Comparison of ENCODE assay signal across 24 mouse cellular contexts in genomic region chr16:77531596-77531995, GRCm38 (mm10).
A peak's percentile ranks its signal among the peaks of the same experiment; 100 is the strongest.
DNase-seq lines count a peak whose midpoint lies in the region; ATAC-seq and TF ChIP-seq lines count a peak whose summit lies in the region.
"Had no signal": no experiment of that assay in that cellular context is flagged by ENCODE, and none has a peak within 500 bp of the region (broad histone marks: within the 10 kb centered on the region; RNA-seq: fewer than 3 reads in every experiment).

No protein-coding gene starts in this region.

- no peaks in the 10 kb centered on the region; the same call in 1 of the 2 replicates for H3K36me3 ChIP-seq in hindbrain, embryonic 13.5 days
- H3K36me3 ChIP-seq in hindbrain, postnatal 0 days (ENCODE audit: insufficient read depth, low read length), result no peaks in the 10 kb centered on the region
- 0 out of 2 replicates have a peak, but pooled peaks cover 3% of the 10 kb centered on the region for H3K36me3 ChIP-seq in midbrain, embryonic 16.5 days (ENCODE audit: control insufficient read depth, insufficient read depth, low read length)
- H3K36me3 ChIP-seq: G1E; lung, embryonic 15.5 days had no signal

- no peak overlapping the region for H3K4me3 ChIP-seq in hindbrain, embryonic 13.5 days
- H3K4me3 ChIP-seq in hindbrain, postnatal 0 days (ENCODE audit: low read length), result no peak overlapping the region
- H3K4me3 ChIP-seq in midbrain, embryonic 16.5 days (ENCODE audit: low read depth, low read length), result no peak overlapping the region
- H3K4me3 ChIP-seq: erythroblast, embryonic 14.5 days; gastrocnemius, adult 2 months; heart, adult 2 months; heart, embryonic 12.5 days; layer of hippocampus, adult 2 months; left cerebral cortex, adult 2 months; limb, embryonic 13.5 days; lung, embryonic 15.5 days had no signal

- H3K4me2 ChIP-seq in hindbrain, embryonic 13.5 days, result no peak overlapping the region; the same call in 1 of the 2 replicates
- H3K4me2 ChIP-seq in hindbrain, postnatal 0 days (ENCODE audit: low read depth, low read length), result no peak overlapping the region
- no peak overlapping the region for H3K4me2 ChIP-seq in midbrain, embryonic 16.5 days (ENCODE audit: low read length)
- H3K4me2 ChIP-seq: heart, embryonic 12.5 days; limb, embryonic 13.5 days; liver, embryonic 11.5 days; lung, embryonic 15.5 days had no signal

- 42% methylated on average over 10 of the region's 10 CpGs for WGBS in hindbrain, embryonic 13.5 days
- 57% methylated on average over 10 of the region's 10 CpGs for WGBS in hindbrain, postnatal 0 days
- 53% methylated on average over 10 of the region's 10 CpGs for WGBS in midbrain, embryonic 16.5 days

- no peak for ATAC-seq in hindbrain, embryonic 13.5 days (ENCODE audit: low FRiP score)
- ATAC-seq in hindbrain, postnatal 0 days, result no peak
- no peak for ATAC-seq in midbrain, embryonic 16.5 days

- TF ChIP-seq CTCF in hindbrain, postnatal 0 days (IDR thresholded peaks at IDR 0.05; ENCODE audit: low read depth), result no peak
- no peak for TF ChIP-seq CTCF in brain, embryonic 14.5 days (IDR thresholded peaks at IDR 0.05; ENCODE audit: borderline replicate concordance, extremely low read depth, insufficient read depth, insufficient read length)

- no peak overlapping the region for H3K9ac ChIP-seq in hindbrain, embryonic 13.5 days
- H3K9ac ChIP-seq in hindbrain, postnatal 0 days (replicated peaks; ENCODE audit: low read length), result no peak overlapping the region
- no peak overlapping the region for H3K9ac ChIP-seq in midbrain, embryonic 16.5 days (ENCODE audit: low read depth, low read length)
- H3K9ac ChIP-seq: heart, embryonic 12.5 days; limb, embryonic 13.5 days; lung, embryonic 15.5 days had no signal

- TF ChIP-seq POLR2A in brain, embryonic 14.5 days (IDR thresholded peaks at IDR 0.05; ENCODE audit: borderline replicate concordance, extremely low read depth, insufficient read depth, insufficient read length, poor library complexity, severe bottlenecking), result no peak

- peak overlapping the region; percentile 76 for H3K27ac ChIP-seq in hindbrain, embryonic 13.5 days
- no peak overlapping the region for H3K27ac ChIP-seq in hindbrain, postnatal 0 days
- peak overlapping the region; percentile 19; the same call in 1 of the 2 replicates for H3K27ac ChIP-seq in midbrain, embryonic 16.5 days (ENCODE audit: low read length)
- H3K27ac ChIP-seq: gastrocnemius, adult 2 months; heart, adult 2 months; layer of hippocampus, adult 2 months; left cerebral cortex, adult 2 months; limb, embryonic 13.5 days; lung, embryonic 15.5 days had no signal

- peak; percentile 7 for DNase-seq in embryo, embryonic 11 days
- no peak for DNase-seq in embryo, embryonic 10.5 days (ENCODE audit: low spot score)
- DNase-seq in hindbrain, postnatal 0 days (ENCODE audit: low spot score), result no peak
- DNase-seq in brain, embryonic 14.5 days (ENCODE audit: low read depth), result peak; percentile 62
- no peak for DNase-seq in adrenal gland, postnatal 36 days
- no peak for DNase-seq in thymus, postnatal 10 days (ENCODE audit: low spot score in 2 of 2)
- DNase-seq: adrenal gland, adult 8-10 months; cerebellum, adult 11-12 months; cerebellum, adult 9-11 months; gastrocnemius, adult 2 months; heart, adult 2 months; heart, postnatal 4 days; kidney, adult 18-20 months; kidney, postnatal 36 days had no signal

- H3K27me3 ChIP-seq in hindbrain, embryonic 13.5 days, result no peaks in the 10 kb centered on the region
- H3K27me3 ChIP-seq in hindbrain, postnatal 0 days (ENCODE audit: insufficient read depth, low read length), result no peaks in the 10 kb centered on the region
- H3K27me3 ChIP-seq in midbrain, embryonic 16.5 days (ENCODE audit: control insufficient read depth, insufficient read depth, low read depth, low read length), result no peaks in the 10 kb centered on the region
- H3K27me3 ChIP-seq: heart, embryonic 12.5 days; limb, embryonic 13.5 days; lung, embryonic 15.5 days had no signal

- peaks cover 11% of the 10 kb centered on the region for H3K4me1 ChIP-seq in hindbrain, embryonic 13.5 days (replicated peaks)
- H3K4me1 ChIP-seq in hindbrain, postnatal 0 days (ENCODE audit: insufficient read depth, low read length), result no peaks in the 10 kb centered on the region
- H3K4me1 ChIP-seq in midbrain, embryonic 16.5 days (ENCODE audit: control insufficient read depth, insufficient read depth, low read length), result no peaks in the 10 kb centered on the region; the same call in 1 of the 2 replicates
- H3K4me1 ChIP-seq: heart, embryonic 12.5 days; limb, embryonic 13.5 days; lung, embryonic 15.5 days had no signal

- no peaks in the 10 kb centered on the region for H3K9me3 ChIP-seq in hindbrain, embryonic 13.5 days
- no peaks in the 10 kb centered on the region for H3K9me3 ChIP-seq in hindbrain, postnatal 0 days (ENCODE audit: low read length)
- no peaks in the 10 kb centered on the region; the same call in 1 of the 2 replicates for H3K9me3 ChIP-seq in midbrain, embryonic 16.5 days (replicated peaks; ENCODE audit: control insufficient read depth, low read length, poor library complexity, severe bottlenecking)
- H3K9me3 ChIP-seq: heart, embryonic 12.5 days; lung, embryonic 15.5 days had no signal

Comparison
In these comparisons a context has a peak if more than half of its experiments do, and no peak if none do; other contexts are left out.
1. DNase-seq: peak in embryo, embryonic 11 days (single experiment) and brain, embryonic 14.5 days (single experiment); none in embryo, embryonic 10.5 days (single experiment), hindbrain, postnatal 0 days (single experiment), adrenal gland, postnatal 36 days (0 of 2) and thymus, postnatal 10 days (0 of 2).